Mouse (Mus musculus) naive thymus-derived CD4-positive, alpha-beta T cell, adult 5 months (primary cell): Measurements from ENCODE around the gene Gm13285. TPM values are rescaled to one million over a fixed set of nuclear protein-coding genes. Genes with fewer than 3 reads are reported as not detected.

Experiments used
- polyA plus RNA-seq: library from polyadenylated mRNA; unstranded; fragments of 100-300 nt; shearing (Covaris generic); gene quantifications from one replicate; pipeline ENCODE4 v1.2.1, GENCODE M21; 2017

The Gm13285 gene
- polyA plus RNA-seq, 1 experiment from 2014 or later, result not detected

Other genes starting within 250 kb of the Gm13285 start
- gene Ifna15, start 241.4 kb upstream of the Gm13285 start, polyA plus RNA-seq, result not detected
- not detected for gene Ifna14, start 227.9 kb upstream of the Gm13285 start, polyA plus RNA-seq
- gene Ifna9, start 207.3 kb upstream of the Gm13285 start, polyA plus RNA-seq, result not detected
- not detected for gene Ifna12, start 196.3 kb upstream of the Gm13285 start, polyA plus RNA-seq
- not detected for gene C87499, start 165.3 kb upstream of the Gm13285 start, polyA plus RNA-seq
- not detected for gene Ifna13, start 155.2 kb upstream of the Gm13285 start, polyA plus RNA-seq
- not detected for gene Ifna16, start 122.7 kb upstream of the Gm13285 start, polyA plus RNA-seq
- gene Ifna2, start 115.8 kb upstream of the Gm13285 start, polyA plus RNA-seq, result not detected
- 0.45 TPM for gene Ifnab, start 108.3 kb upstream of the Gm13285 start, polyA plus RNA-seq
- gene Gm26566, start 77.9 kb upstream of the Gm13285 start, polyA plus RNA-seq, result 1.4 TPM
- 27.2 TPM for gene Klhl9, start 77.2 kb upstream of the Gm13285 start, polyA plus RNA-seq
- not detected for gene Gm13271, start 44.8 kb upstream of the Gm13285 start, polyA plus RNA-seq
- 0.36 TPM for gene Gm13283, start 39.5 kb upstream of the Gm13285 start, polyA plus RNA-seq
- gene Gm13290, start 25.8 kb upstream of the Gm13285 start, polyA plus RNA-seq, result not detected
- gene Gm13289, start 22.7 kb upstream of the Gm13285 start, polyA plus RNA-seq, result not detected
- gene Gm13272, start 19.8 kb upstream of the Gm13285 start, polyA plus RNA-seq, result not detected
- not detected for gene Ifnz, start 17.5 kb upstream of the Gm13285 start, polyA plus RNA-seq
- not detected for gene Gm13276, start 14.0 kb upstream of the Gm13285 start, polyA plus RNA-seq
- not detected for gene Gm13277, start 11.0 kb upstream of the Gm13285 start, polyA plus RNA-seq
- not detected for gene Gm13278, start 8.1 kb upstream of the Gm13285 start, polyA plus RNA-seq
- gene Gm13275, start 5.2 kb upstream of the Gm13285 start, polyA plus RNA-seq, result not detected
- not detected for gene Gm13279, start 2.3 kb upstream of the Gm13285 start, polyA plus RNA-seq
- gene Gm13287, start 3.6 kb downstream of the Gm13285 start, polyA plus RNA-seq, result not detected
- gene Gm13288, start 5.9 kb downstream of the Gm13285 start, polyA plus RNA-seq, result 0.19 TPM
- gene Ifna7, start 16.6 kb downstream of the Gm13285 start, polyA plus RNA-seq, result not detected
- gene Ifna11, start 20.3 kb downstream of the Gm13285 start, polyA plus RNA-seq, result not detected
- not detected for gene Ifna6, start 27.8 kb downstream of the Gm13285 start, polyA plus RNA-seq
- not detected for gene Ifna5, start 35.9 kb downstream of the Gm13285 start, polyA plus RNA-seq
- not detected for gene Ifna4, start 42.2 kb downstream of the Gm13285 start, polyA plus RNA-seq
- gene Ifna1, start 50.4 kb downstream of the Gm13285 start, polyA plus RNA-seq, result not detected
- gene Ifne, start 80.5 kb downstream of the Gm13285 start, polyA plus RNA-seq, result not detected